Mouse (Mus musculus) gastrocnemius, postnatal 10 days (tissue): ENCODE measurements around the gene Syce3. TPM values are rescaled to one million over a fixed set of nuclear protein-coding genes. Genes with fewer than 3 reads are reported as not detected.
"Not testable (repeated sequence)": the region's sequence is repeated elsewhere in the genome, so short reads cannot be mapped to it uniquely, and the experiment has no call there.

Experiments
- DNase-seq: peaks from one replicate; pipeline ENCODE4 v3.0.0; 2021; ENCODE audit warnings: mixed read lengths
- long read RNA-seq, 2 experiments: library from polyadenylated mRNA; stranded (forward); transcript quantifications; one replicate each; pipeline ENCODE4 v2.0.0; 2021
- total RNA-seq, 2 experiments: library from RNA; stranded (reverse); gene quantifications; 2 replicates each; pipeline ENCODE4 v1.2.3; 2021

Gene Syce3
- not detected for total RNA-seq
- long read RNA-seq, experiment 1, result 0 reads
- long read RNA-seq, experiment 2, result 0 reads

- DNase-seq, result no peak
These were observed at the start of gene Syce3 for GRCm38 (mm10) chr15:89410118-89410517. Gene Syce3, minus strand, starts transcription at chr15:89410503.

GRCm38 (mm10) chr15:89459821-89460220 lies 49.5 kb upstream of the Syce3 start:
- no peak for DNase-seq

DNA sequence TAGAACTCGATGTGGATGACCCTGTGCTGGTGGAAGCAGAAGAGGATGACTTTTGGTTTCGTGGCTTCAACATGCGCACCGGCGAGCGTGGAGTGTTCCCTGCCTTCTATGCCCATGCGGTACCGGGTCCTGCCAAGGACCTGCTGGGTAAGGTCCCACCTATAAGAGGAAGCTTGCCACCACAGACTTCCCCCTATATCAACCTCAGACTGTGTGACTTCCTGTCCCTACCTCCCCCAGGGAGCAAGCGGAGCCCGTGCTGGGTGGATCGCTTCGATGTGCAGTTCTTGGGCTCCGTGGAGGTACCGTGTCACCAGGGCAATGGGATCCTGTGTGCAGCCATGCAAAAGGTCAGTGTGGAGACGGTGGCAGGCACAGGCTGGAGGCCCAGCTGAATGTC lies 48.6 kb upstream of the Syce3 start:
- DNase-seq, result no peak

- DNase-seq, result no peak
These were observed 45.3 kb upstream of the Syce3 start for GRCm38 (mm10) chr15:89455642-89456041.

- DNase-seq, result no peak
These were observed 44.6 kb upstream of the Syce3 start for GRCm38 (mm10) chr15:89454857-89455256.

DNA sequence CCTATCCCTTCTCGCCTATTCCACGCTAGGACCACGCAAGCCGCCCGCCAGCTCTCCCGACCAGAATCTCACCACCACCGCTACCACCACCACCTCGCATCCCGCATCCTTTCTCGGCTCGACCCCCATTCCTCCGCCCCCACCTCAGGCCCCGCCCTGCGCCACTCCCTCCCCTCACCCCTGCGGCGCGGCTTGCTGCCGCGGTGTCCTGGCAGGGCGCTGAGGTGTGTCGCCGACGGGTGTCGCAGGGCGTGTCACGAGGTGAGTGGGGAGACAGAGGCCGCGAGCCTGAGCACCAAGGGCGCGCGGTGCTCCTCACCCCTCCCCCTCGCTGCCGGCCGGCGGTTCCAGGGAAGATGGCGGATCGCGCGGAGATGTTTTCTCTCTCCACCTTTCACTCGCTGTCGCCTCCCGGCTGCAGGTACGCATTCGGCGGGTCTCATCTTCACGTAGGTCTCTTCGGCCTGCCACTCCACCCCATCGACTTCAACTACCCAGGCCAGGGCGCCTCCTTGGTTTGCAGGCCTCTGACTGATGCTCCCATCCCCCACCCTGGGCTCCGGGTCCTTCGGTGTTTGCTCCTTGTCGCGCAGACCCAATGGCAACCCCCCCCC lies 43.7 kb upstream of the Syce3 start, which contains the start of gene Mapk8ip2:
Gene Mapk8ip2, plus strand, starts transcription at position 49 of the 614 bp plus-strand sequence.
- DNase-seq, result no peak

DNA sequence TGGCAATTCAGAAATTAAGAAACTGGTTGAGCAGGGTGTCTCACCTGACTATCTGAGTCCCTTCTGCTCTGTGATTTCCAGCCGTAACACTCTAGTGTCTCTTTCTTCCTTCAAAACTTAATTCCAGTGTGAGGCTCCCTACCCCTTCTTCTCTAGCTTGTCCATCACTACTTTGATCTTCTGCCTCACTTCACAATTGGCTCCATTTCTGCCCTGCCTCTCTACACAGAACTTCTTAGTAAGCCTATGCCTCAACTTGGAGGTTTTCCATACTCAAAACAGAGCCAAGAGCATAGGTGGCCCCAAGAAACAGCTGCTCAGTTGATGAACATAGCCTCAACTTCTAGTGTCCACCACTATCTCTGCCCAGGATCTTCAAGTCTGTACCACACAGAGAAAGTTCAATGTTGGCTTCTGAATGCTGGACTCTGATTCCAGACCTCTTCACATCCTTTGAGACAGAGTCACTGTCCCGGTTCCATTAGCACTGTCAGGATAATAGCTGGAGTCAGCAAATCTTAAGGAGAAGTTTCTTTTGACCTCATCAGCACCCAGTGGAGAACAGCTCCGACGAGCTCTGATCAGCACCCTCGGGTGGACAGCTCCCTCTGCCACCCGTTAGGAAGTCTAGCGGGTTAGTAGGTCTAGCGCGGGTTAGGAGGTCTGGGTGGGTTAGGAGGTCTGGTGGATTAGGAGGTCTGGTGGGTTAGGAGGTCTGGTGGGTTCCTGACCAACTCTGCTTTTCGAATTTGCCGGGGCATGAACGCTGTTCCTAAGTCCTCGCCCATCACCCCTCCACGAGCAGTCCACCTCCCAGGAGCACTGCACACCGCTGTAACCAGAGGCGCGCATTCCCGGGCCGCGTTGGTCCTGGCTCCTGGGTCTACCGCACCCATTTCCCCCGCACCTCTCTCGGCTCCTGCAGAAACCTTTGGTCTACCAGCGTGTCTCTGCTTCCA lies 42.9 kb upstream of the Syce3 start:
- DNase-seq, result peak; percentile 75

DNA sequence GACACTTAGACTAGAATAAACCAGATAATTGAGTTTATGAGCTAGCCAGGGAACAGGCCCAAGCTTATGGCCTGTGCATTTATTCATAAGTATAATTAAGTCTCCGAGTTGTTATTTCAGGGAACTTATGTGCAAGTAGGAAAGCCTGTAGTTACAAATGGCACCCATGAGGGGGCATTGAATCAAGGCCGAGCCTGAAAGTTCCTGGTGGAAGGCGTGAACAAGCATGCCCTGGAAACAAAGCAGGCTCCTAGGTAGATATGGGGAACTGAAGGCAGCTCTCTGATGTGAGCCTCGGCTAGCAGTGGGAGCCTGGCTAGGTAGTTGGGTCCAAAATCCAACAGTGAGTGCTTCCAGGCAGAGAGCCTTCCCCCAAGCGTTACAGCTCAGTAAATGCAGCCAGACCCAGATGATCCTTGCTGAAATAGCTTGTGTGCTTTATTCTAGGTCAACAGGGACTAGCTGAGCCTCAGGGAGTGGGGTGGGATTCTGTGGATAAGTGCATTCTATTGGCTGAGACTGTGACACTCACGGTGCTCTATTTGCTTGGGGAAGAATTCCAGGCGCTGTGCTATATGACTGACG lies 32.3 kb upstream of the Syce3 start:
- no peak for DNase-seq

GRCm38 (mm10) chr15:89435878-89436277 lies 25.6 kb upstream of the Syce3 start:
- no peak for DNase-seq

GRCm38 (mm10) chr15:89434136-89434535 lies 23.8 kb upstream of the Syce3 start:
- DNase-seq, result no peak

GRCm38 (mm10) chr15:89432946-89433345 lies 22.6 kb upstream of the Syce3 start:
- DNase-seq, result no peak

- no peak for DNase-seq
These were observed 21.5 kb upstream of the Syce3 start for GRCm38 (mm10) chr15:89431806-89432205.

DNA sequence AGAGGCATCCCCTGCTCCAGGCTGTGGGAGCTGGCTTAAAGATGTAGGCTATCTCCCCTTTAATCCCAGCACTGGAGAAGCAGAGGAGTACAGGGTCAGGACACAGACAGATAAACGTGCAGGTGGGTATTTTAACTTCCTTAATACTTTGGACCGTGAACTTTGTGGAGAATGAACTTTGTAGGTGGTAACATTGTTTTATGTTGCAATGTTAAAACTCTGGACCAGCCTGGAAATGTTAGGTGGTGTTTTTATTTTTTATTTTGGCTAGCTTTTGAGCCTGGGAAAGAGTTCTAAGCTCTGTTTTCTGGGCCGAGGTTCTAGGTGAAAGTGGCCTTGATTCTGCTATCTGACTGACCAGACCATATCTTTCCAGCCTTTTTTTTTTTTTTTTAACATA lies 21.0 kb upstream of the Syce3 start:
- DNase-seq, result no peak

GRCm38 (mm10) chr15:89430771-89431170 lies 20.5 kb upstream of the Syce3 start:
- DNase-seq, result not testable (repeated sequence)

GRCm38 (mm10) chr15:89430341-89430740 lies 20.0 kb upstream of the Syce3 start:
- DNase-seq, result no peak

DNA sequence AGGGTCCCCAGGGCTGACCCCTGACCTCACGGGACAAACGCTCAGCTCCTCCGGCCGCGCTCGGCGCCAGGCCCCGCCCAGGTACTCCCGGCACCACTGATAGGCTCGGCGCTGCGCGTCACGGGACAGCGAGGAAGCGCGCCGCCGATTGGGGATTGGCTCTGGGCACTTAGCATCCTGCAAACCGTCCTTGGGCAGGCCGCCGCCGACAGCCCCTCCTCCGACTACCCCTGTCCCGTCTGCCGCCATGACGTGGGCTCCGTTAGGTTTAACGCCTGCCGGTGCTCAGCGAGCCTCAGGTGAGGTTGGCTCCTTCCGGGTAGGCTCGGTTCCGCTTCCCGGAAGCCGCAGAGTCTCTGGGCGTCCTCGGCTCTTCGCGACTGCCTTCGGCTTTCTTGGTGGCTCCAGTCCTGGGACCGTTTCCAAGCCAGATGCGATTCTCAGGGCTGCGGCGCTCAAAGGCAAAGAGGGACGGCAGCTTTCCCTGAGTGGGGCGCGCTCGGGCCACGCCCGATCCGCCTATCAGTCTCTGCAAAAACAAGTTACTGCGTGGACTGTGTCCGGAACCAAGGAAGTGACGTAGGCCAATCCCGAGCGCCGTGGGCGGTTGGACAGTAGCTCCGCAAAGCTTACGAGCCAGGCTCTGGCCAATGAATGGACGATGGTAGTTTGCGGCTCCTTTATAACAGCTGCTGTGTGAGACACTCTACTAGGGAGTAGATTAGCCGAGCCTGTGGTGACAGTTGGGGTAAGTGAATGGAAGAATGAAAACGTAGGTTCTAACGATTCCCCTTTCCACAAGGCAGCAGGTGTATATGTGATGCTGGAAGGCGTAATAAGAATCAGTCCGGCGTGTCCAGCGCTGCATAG lies 19.3 kb upstream of the Syce3 start, which contains the start of the genes C730034F03Rik, Gm44502 and Chkb:
Gene C730034F03Rik, plus strand, starts transcription at position 238 of the 870 bp plus-strand sequence.
Gene Gm44502, minus strand, starts transcription at position 345 of the 870 bp plus-strand sequence.
Gene Chkb, minus strand, starts transcription at position 557 of the 870 bp plus-strand sequence.
- peak; percentile 91 for DNase-seq

- no peak for DNase-seq
These were observed 18.6 kb upstream of the Syce3 start for GRCm38 (mm10) chr15:89428821-89429351.

DNA sequence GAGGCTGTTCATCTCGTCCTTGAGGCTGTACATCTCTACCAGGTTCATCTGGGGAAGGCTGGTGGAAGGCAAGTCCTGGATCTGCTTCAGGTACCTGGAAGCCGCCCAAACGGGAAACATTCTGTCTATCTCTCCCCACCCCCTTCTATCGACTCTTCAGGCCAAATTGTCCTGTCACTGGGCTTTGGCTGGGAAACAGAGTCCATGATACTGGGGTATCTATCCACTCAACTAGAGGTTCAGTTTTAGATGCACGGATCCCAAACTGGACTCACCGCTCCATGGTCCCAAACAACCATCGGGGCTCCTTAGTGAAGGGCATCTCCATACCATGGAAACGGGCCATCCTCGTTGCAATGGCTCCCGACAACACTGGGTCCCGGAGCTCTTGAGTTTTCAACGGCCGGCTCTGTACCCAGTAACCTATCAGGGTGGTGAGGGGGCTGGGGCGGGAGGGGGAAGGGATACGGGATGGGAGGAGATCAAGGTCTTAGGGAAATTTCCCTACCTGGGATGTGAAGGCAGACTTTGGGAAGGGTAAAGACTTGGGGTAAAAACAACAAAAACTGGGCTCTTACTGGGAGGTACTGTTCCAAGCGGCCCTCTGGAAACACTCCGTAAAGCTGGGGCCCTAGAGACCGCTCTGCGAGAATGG lies 18.0 kb upstream of the Syce3 start:
- DNase-seq, result no peak

- DNase-seq, result peak; percentile 29
These were observed 16.4 kb upstream of the Syce3 start for GRCm38 (mm10) chr15:89426716-89427115.

GRCm38 (mm10) chr15:89425711-89426121 lies 15.4 kb upstream of the Syce3 start, which contains the start of gene Cpt1b:
Gene Cpt1b, minus strand, starts transcription at chr15:89425863.
- peak; percentile 53 for DNase-seq

- no peak for DNase-seq
These were observed 14.3 kb upstream of the Syce3 start for GRCm38 (mm10) chr15:89424621-89425020.
